Mouse (Mus musculus) cerebellum, adult 2 months (tissue): ENCODE measurements at regions not wholly inside any gene's neighbourhood (a gene's known extent, or its start where the extent isn't known, plus 50 kb on each side); places are given as distances from the start of the nearest gene placed in this dataset.

ENCODE experiments used
- CTCF ChIP-seq: fragments of 200-500 bp; IDR thresholded peaks from 2 replicates; pipeline ENCODE4 v1.5.1; 2011; ENCODE audit warnings: low read depth, mild to moderate bottlenecking, control low read depth, low read length, moderate library complexity, borderline replicate concordance; ENCODE audit not compliant: insufficient read depth
- POLR2A ChIP-seq: fragments of 200-500 bp; IDR thresholded peaks from 2 replicates; pipeline ENCODE4 v1.6.1; 2011; ENCODE audit warnings: low read length, control low read depth, borderline replicate concordance; ENCODE audit not compliant: insufficient read depth

- TF ChIP-seq POLR2A, result no peak
- TF ChIP-seq CTCF, result no peak
Observed at GRCm38 (mm10) chr12:59530521-59530920, 311.0 kb upstream of the Fbxo33 start.
